Mouse (Mus musculus): ENCODE data around the gene Add2.

Add2 gene

GRCm38 (mm10) chr6:86141284-86141683, 112.8 kb downstream of the Add2 start:
- no peak for DNase-seq (ENCODE audit: low spot score)

- DNase-seq (ENCODE audit: low spot score), result peak; percentile 76
These were observed 113.3 kb downstream of the Add2 start for GRCm38 (mm10) chr6:86141820-86142219.

DNA sequence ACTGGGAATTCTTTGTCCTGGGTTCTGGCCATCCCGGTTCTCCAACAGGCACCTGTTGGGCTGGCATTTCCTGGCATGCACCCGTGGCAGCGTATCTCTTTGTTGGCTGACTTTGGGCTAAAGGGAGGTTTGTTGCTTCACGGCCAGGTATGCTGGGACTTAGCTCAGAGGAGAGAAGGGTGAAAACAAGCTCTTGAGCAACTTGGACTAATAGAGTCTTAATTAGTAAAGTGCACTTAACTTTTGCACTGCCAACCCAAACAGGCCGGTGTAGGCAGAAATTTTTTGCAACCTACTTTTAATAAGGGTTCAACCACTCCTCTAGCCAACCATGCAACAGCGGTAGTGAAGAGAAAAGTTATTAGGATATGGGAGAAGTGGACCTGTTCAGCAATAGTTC, 116.5 kb downstream of the Add2 start:
- no peak for DNase-seq (ENCODE audit: low spot score)

GRCm38 (mm10) chr6:86148518-86148917, 120.0 kb downstream of the Add2 start:
- DNase-seq (ENCODE audit: low spot score), result no peak

DNA sequence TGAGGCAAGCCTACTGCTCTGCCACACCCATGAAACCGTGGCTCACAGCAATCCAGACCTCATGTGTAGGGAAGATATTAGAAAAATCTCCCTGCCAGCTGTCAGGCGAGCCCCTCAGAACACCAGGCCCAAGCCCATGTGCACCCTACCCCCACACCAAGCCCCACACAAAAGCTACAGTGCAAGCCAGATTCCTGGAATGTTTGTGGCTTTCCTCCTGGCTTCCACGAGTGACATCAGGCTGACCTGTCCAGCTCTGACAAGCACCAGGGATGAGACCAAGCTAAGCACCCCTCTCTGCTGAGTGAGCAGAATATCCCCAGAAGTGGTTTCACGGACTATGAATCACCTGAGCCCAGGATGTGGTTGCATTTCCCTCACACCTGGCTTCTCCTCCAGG, 120.5 kb downstream of the Add2 start:
- no peak for DNase-seq (ENCODE audit: low spot score)

- no peak for DNase-seq (ENCODE audit: low spot score)
These were observed 124.2 kb downstream of the Add2 start for GRCm38 (mm10) chr6:86152676-86153075.

GRCm38 (mm10) chr6:86153436-86153990, 125.0 kb downstream of the Add2 start:
- no peak for DNase-seq (ENCODE audit: low spot score)

GRCm38 (mm10) chr6:86154006-86154405, 125.5 kb downstream of the Add2 start:
- no peak for DNase-seq (ENCODE audit: low spot score)

- DNase-seq (ENCODE audit: low spot score), result no peak
These were observed 126.0 kb downstream of the Add2 start for GRCm38 (mm10) chr6:86154481-86154880.

DNA sequence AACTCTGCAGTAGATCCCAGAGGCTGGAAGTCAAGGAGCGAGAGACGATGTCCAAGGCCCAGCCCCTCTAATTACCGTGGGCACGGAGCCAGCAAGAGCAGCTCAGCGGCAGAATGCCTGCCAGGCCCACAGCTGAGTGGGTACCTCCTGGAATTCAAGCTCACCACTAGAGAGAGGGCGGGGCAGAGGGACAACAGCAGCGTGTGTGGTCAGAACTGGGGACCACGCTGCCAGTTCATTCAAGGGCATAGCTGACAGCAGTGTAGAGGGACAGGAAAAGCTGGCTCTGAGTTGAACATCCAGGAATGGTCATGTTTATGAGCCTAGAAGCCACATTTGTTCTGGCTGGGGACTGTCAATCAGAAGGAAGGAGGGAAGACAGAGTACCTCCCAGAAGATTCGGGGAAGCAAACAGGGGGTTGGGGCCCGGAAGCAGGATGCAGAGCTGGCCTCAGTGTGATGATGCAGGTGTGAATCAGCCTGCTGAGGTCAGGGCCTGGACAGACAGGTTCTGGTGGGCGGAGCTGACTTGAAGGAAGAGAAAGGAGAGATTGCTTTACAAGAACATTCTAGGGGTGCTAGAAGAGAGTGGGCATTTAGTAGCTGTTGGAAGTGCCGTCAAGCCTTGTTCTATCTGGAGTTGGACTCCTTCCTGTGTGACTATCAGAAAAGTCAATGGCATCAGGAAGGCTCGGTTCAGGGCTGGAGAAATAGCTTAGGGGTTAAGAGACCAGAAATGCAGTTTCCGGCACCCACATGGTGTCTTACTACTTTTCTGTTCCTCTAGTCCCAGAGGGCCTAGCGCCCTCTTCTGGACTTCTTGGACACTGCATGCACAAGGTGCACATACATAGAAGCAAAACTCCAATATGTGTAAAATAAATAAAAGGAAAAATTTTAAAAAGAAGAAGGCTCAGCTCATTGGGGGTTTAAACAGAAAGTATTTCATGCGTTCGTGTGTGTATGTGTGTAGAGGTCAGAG, 129.1 kb downstream of the Add2 start:
- DNase-seq (ENCODE audit: low spot score), result peak; percentile 51

DNA sequence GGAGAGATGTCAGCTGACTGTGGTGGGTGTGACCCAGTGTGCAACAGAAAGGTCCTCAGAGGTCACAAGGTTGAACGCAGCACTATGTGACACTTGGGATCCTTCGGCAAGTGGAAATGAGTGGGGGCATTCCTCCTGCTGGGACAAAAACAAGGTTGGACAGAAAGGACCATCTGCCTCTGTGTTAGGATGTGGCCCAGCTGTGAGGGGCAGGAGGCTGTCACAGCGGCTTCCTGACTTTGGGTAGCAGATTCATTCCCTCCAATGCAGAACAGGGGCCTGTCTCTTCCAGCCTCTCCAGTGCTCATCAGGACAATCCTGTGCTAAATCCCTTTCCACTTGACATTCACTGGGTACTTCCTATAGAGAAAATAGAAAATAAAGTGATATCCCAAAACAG, 132.4 kb downstream of the Add2 start:
- DNase-seq (ENCODE audit: low spot score), result no peak

- no peak for DNase-seq (ENCODE audit: low spot score)
These were observed 133.1 kb downstream of the Add2 start for GRCm38 (mm10) chr6:86161586-86161985.

DNA sequence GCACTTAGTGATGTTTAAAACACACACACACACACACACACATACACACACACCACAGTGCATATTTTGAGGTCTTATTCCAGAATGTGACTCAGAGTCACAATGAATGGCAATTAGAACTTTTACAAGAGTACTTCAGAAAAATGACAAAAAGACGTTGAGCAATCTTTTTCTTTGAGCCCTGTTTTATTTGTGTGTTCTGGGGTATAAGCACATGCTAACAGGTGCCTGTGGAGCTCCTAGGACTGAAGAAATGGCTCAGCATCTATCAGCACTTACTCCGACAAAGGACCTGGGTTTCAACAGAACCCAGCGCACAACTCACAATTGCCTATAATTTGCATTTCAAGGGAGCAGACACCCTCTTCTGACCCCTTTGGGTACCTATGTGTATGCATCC, 135.5 kb downstream of the Add2 start:
- DNase-seq (ENCODE audit: low spot score), result no peak

- DNase-seq (ENCODE audit: low spot score), result no peak
These were observed 137.9 kb downstream of the Add2 start for GRCm38 (mm10) chr6:86166426-86166825.

GRCm38 (mm10) chr6:86167851-86168250, 139.4 kb downstream of the Add2 start:
- no peak for DNase-seq (ENCODE audit: low spot score)

- no peak for DNase-seq (ENCODE audit: low spot score)
These were observed 140.7 kb downstream of the Add2 start for GRCm38 (mm10) chr6:86169166-86169565.
